Mouse (Mus musculus) thymus, adult 2 months (tissue): ENCODE results near the gene Olfr1016. TPM values are rescaled to one million over a fixed set of nuclear protein-coding genes. Genes with fewer than 3 reads are reported as not detected.

Experiments
- DNase-seq: peaks from one replicate; pipeline ENCODE4 v3.0.0; 2021
- H3K27ac ChIP-seq: fragments of 200-500 bp; 2 replicates; pipeline ENCODE4 v1.5.1; 2012; ENCODE audit warnings: low read length, control low read depth; ENCODE audit not compliant: control insufficient read depth, insufficient read depth
- H3K27me3 ChIP-seq: fragments of 200-500 bp; 2 replicates; pipeline ENCODE4 v1.6.1; 2012; ENCODE audit warnings: mild to moderate bottlenecking, low read length, moderate library complexity, mixed read lengths; ENCODE audit not compliant: control insufficient read depth, insufficient read depth
- H3K36me3 ChIP-seq: fragments of 200-500 bp; 2 replicates; pipeline ENCODE4 v1.6.1; 2012; ENCODE audit warnings: mild to moderate bottlenecking, low read length, moderate library complexity; ENCODE audit not compliant: control insufficient read depth, insufficient read depth
- H3K4me1 ChIP-seq: fragments of 200-500 bp; replicated peaks from 2 replicates; pipeline ENCODE4 v1.6.1; 2012; ENCODE audit warnings: low read length; ENCODE audit not compliant: control insufficient read depth, insufficient read depth
- H3K4me3 ChIP-seq: fragments of 200-500 bp; 2 replicates; pipeline ENCODE4 v1.5.1; 2012; ENCODE audit warnings: mild to moderate bottlenecking, low read length, control low read depth, moderate library complexity; ENCODE audit not compliant: control insufficient read depth, insufficient read depth
- CTCF ChIP-seq: fragments of 200-500 bp; IDR thresholded peaks from 2 replicates; pipeline ENCODE4 v1.5.1; 2012; ENCODE audit warnings: mild to moderate bottlenecking, control low read depth, low read length, moderate library complexity, borderline replicate concordance; ENCODE audit not compliant: control insufficient read depth, poor library complexity, insufficient read depth; ENCODE audit errors: extremely low read depth
- POLR2A ChIP-seq: fragments of 200-500 bp; IDR thresholded peaks from 2 replicates; pipeline ENCODE4 v1.6.1; 2012; ENCODE audit warnings: mild to moderate bottlenecking, low read length, control low read depth, moderate library complexity; ENCODE audit not compliant: control insufficient read depth, poor library complexity, insufficient read depth; ENCODE audit errors: extremely low read depth
- WGBS: fragments of 180-500 bp; shearing (Covaris S2); methylation state at CpG from one replicate; pipeline ENCODE4 v1.1.7; 2018; 5-methylcytosine and 5-hydroxymethylcytosine counted together
- polyA plus RNA-seq: library from polyadenylated mRNA; depleted of rRNA; stranded (reverse); fragments of >200 nt; gene quantifications from 2 replicates; pipeline ENCODE4 v1.2.3, GENCODE M21; 2012; rRNA removed

Olfr1016 gene
- polyA plus RNA-seq, 1 experiment = not detected

GRCm38 (mm10) chr2:85772413-85772812 is 29.9 kb downstream of the Olfr1016 start, which contains the start of gene Olfr1014:
Olfr1014 (plus strand) TSS chr2:85772713.
- TF ChIP-seq CTCF (no peak), POLR2A (no peak)
- Histone ChIP-seq H3K27me3 (no peaks in the 10 kb centered on the region), H3K36me3 (no peaks in the 10 kb centered on the region), H3K4me1 (no peaks in the 10 kb centered on the region), H3K27ac (no peak within 1 kb of the TSS), H3K4me3 (no peak within 1 kb of the TSS)
- DNase-seq = no peak

- no peaks in the 10 kb centered on the region for H3K27me3 ChIP-seq
- H3K27ac ChIP-seq = no peak within 1 kb of the TSS
- no peaks in the 10 kb centered on the region for H3K36me3 ChIP-seq
- TF ChIP-seq CTCF (no peak), POLR2A (no peak)
- H3K4me3 ChIP-seq = no peak within 1 kb of the TSS
- H3K4me1 ChIP-seq = no peaks in the 10 kb centered on the region
- DNase-seq = no peak
These were observed 35.5 kb downstream of the Olfr1016 start, which contains the start of gene Olfr1013 for GRCm38 (mm10) chr2:85766798-85767197. Olfr1013 (plus strand) TSS chr2:85767098.

GRCm38 (mm10) chr2:85762666-85763065 is 39.7 kb downstream of the Olfr1016 start, which contains the start of gene Olfr1012:
Olfr1012 (minus strand) TSS chr2:85762766.
- DNase-seq = no peak
- Histone ChIP-seq H3K36me3 (no peaks in the 10 kb centered on the region), H3K4me1 (no peaks in the 10 kb centered on the region), H3K27ac (no peak within 1 kb of the TSS), H3K27me3 (no peaks in the 10 kb centered on the region), H3K4me3 (no peak within 1 kb of the TSS)
- TF ChIP-seq POLR2A (no peak), CTCF (no peak)
- 78% methylated on average over 1 of the region's 1 CpGs for WGBS

GRCm38 (mm10) chr2:85753822-85754221 is 48.5 kb downstream of the Olfr1016 start:
- no peak for TF ChIP-seq POLR2A
- no peak for TF ChIP-seq CTCF
- H3K36me3 ChIP-seq = no peaks in the 10 kb centered on the region
- no peak overlapping the region for H3K27ac ChIP-seq
- H3K27me3 ChIP-seq = no peaks in the 10 kb centered on the region
- no peak overlapping the region for H3K4me3 ChIP-seq
- H3K4me1 ChIP-seq = no peaks in the 10 kb centered on the region
- no peak for DNase-seq
- WGBS = 89% methylated on average over 4 of the region's 4 CpGs

Other genes starting within 250 kb of the Olfr1016 start
- gene Olfr996, start 223.3 kb downstream of the Olfr1016 start, polyA plus RNA-seq = not detected in 2 replicates
- not detected in 2 replicates for gene Olfr998, start 213.6 kb downstream of the Olfr1016 start, polyA plus RNA-seq
- not detected in 2 replicates for gene Olfr1000, start 190.6 kb downstream of the Olfr1016 start, polyA plus RNA-seq
- not detected in 2 replicates for gene Olfr1002, start 151.8 kb downstream of the Olfr1016 start, polyA plus RNA-seq
- not detected in 2 replicates for gene Olfr154, start 138.1 kb downstream of the Olfr1016 start, polyA plus RNA-seq
- not detected in 2 replicates for gene Olfr1006, start 123.8 kb downstream of the Olfr1016 start, polyA plus RNA-seq
- gene Olfr1008, start 113.1 kb downstream of the Olfr1016 start, polyA plus RNA-seq = not detected in 2 replicates
- gene Olfr1009, start 87.1 kb downstream of the Olfr1016 start, polyA plus RNA-seq = not detected in 2 replicates
- not detected in 2 replicates for gene Olfr1012, start 39.8 kb downstream of the Olfr1016 start, polyA plus RNA-seq
- gene Olfr1013, start 35.4 kb downstream of the Olfr1016 start, polyA plus RNA-seq = not detected in 2 replicates
- gene Olfr1014, start 29.8 kb downstream of the Olfr1016 start, polyA plus RNA-seq = not detected in 2 replicates
- not detected in 2 replicates for gene Olfr1015, start 20.5 kb downstream of the Olfr1016 start, polyA plus RNA-seq
- gene Olfr1018, start 15.9 kb upstream of the Olfr1016 start, polyA plus RNA-seq = not detected in 2 replicates
- gene Olfr1019, start 42.9 kb upstream of the Olfr1016 start, polyA plus RNA-seq = not detected in 2 replicates
- gene Olfr1020, start 44.5 kb upstream of the Olfr1016 start, polyA plus RNA-seq = not detected in 2 replicates
- gene Olfr1022, start 66.0 kb upstream of the Olfr1016 start, polyA plus RNA-seq = not detected in 2 replicates
- gene Olfr1023, start 83.1 kb upstream of the Olfr1016 start, polyA plus RNA-seq = not detected in 2 replicates
- not detected in 2 replicates for gene Olfr1024, start 102.5 kb upstream of the Olfr1016 start, polyA plus RNA-seq
- gene Olfr1025-ps1, start 112.6 kb upstream of the Olfr1016 start, polyA plus RNA-seq = not detected in 2 replicates
- gene Olfr1026, start 119.0 kb upstream of the Olfr1016 start, polyA plus RNA-seq = not detected in 2 replicates
- not detected in 2 replicates for gene Olfr1028, start 147.9 kb upstream of the Olfr1016 start, polyA plus RNA-seq
- gene Olfr1029, start 171.4 kb upstream of the Olfr1016 start, polyA plus RNA-seq = not detected in 2 replicates
- not detected in 2 replicates for gene Olfr1030, start 176.7 kb upstream of the Olfr1016 start, polyA plus RNA-seq
- not detected in 2 replicates for gene Olfr1031, start 187.8 kb upstream of the Olfr1016 start, polyA plus RNA-seq
- gene Olfr1032, start 203.0 kb upstream of the Olfr1016 start, polyA plus RNA-seq = not detected in 2 replicates
- gene Olfr1033, start 218.1 kb upstream of the Olfr1016 start, polyA plus RNA-seq = 0.39 and 0.56 TPM in 2 replicates
- gene Olfr1034, start 243.3 kb upstream of the Olfr1016 start, polyA plus RNA-seq = 0.04 TPM in 2 replicates